Mouse (Mus musculus) neutrophil, adult 65 days (primary cell): ENCODE data around the gene Stx12. TPM values are rescaled to one million over a fixed set of nuclear protein-coding genes. Genes with fewer than 3 reads are reported as not detected.

Experiments
- total RNA-seq: library from RNA; stranded (reverse); gene quantifications from 2 replicates; pipeline ENCODE4 v1.2.4, GENCODE M21; 2023

The Stx12 gene
- 13.5 and 17.1 TPM in 2 replicates for total RNA-seq

GRCm38 (mm10) chr4:132884064-132884843 is at the start of gene Stx12:
Gene Stx12 (minus strand): TSS chr4:132884509.

GRCm38 (mm10) chr4:132922558-132923008 is 38.3 kb upstream of the Stx12 start, which contains the start of gene Fam76a:
Gene Fam76a (minus strand): TSS chr4:132922558.

GRCm38 (mm10) chr4:132842970-132843704 is 41.2 kb downstream of the Stx12 start, which contains the start of gene Ppp1r8:
Gene Ppp1r8 (minus strand): TSS chr4:132843169.

Other genes with a start within 250 kb of the Stx12 start
- 27.0 and 27.7 TPM in 2 replicates for gene Eya3, start 245.5 kb downstream of the Stx12 start, total RNA-seq
- 4.8 and 5.8 TPM in 2 replicates for gene Xkr8, start 152.0 kb downstream of the Stx12 start, total RNA-seq
- gene Smpdl3b, start 127.3 kb downstream of the Stx12 start, total RNA-seq: 1.1 and 1.6 TPM in 2 replicates
- 37.6 and 41.8 TPM in 2 replicates for gene Rpa2, start 116.2 kb downstream of the Stx12 start, total RNA-seq
- 265 and 299 TPM in 2 replicates for gene Themis2, start 88.1 kb downstream of the Stx12 start, total RNA-seq
- gene Ppp1r8, start 41.3 kb downstream of the Stx12 start, total RNA-seq: 18.8 and 20.5 TPM in 2 replicates
- gene Fam76a, start 38.0 kb upstream of the Stx12 start, total RNA-seq: 28.4 and 35.9 TPM in 2 replicates
- gene Fgr, start 89.6 kb upstream of the Stx12 start, total RNA-seq: 308 and 313 TPM in 2 replicates
- gene Ahdc1, start 126.8 kb upstream of the Stx12 start, total RNA-seq: 4.7 and 6.3 TPM in 2 replicates
- gene Wasf2, start 246.0 kb upstream of the Stx12 start, total RNA-seq: 239 and 265 TPM in 2 replicates